Mouse (Mus musculus): ENCODE results near the gene Igsf9. TPM values are rescaled to one million over a fixed set of nuclear protein-coding genes. Genes with fewer than 3 reads are reported as not detected.

Igsf9 gene
- total and polyA plus RNA-seq, 3 experiments, result 0.12 to 0.38 TPM; not detected in 1

DNA sequence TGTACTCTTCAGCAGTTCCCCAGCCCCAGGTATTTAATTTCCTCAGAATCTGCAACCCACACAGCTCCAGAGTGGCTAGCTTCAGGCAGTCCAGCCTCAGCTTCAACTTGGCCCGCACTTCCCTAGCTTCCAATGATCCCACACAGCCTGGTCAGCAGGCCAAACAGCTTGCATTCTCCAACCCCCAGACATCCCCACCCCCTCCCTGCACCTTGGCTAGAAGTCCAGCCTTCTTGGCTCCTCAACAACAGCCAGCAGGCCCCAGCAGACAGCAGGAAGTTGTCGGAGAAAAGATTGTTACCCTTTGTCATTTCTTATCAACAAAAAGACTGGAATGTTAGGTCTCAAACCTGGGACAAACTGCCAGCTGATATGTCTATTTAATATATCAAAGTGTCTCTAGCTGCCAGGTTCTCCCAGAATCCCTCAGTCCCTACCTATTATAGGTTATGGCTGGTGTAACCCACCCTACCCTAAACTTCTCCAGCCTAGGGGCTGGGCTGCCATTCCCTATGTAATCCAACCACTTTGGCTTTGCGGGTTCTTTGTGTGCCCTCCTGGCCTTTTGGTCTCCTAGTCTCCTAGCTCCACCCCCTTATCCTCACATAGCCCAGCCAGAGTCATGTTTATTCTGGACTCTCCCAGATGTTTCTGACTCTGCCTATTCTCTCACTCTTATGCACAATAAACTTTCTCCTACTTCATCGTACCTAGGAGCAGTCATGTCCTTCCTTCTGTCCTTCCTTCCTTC is 49.6 kb upstream of the Igsf9 start:
- H3K4me3 ChIP-seq (ENCODE audit: control insufficient read depth in 1 of 2, insufficient read depth in 1 of 2, low read depth in 2 of 2, low read length in 2 of 2), result no peak overlapping the region

GRCm38 (mm10) chr1:172432587-172432955 is 49.0 kb upstream of the Igsf9 start:
- DNase-seq (ENCODE audit: low read depth, low spot score), result no peak
- no peak for TF ChIP-seq HCFC1 (IDR thresholded peaks at IDR 0.05; ENCODE audit: low read depth, low read length)
- no peak for TF ChIP-seq CHD1 (IDR thresholded peaks at IDR 0.05; ENCODE audit: low read depth, low read length)
- Histone ChIP-seq H3K9ac (ENCODE audit: control insufficient read depth, low read depth, low read length, poor library complexity, severe bottlenecking) (no peak overlapping the region), H3K79me2 (ENCODE audit: control insufficient read depth, insufficient read depth, low read length, poor library complexity) (no peaks in the 10 kb centered on the region), H3K36me3 (ENCODE audit: control insufficient read depth in 1 of 2, insufficient read depth in 2 of 2, low read length in 2 of 2) (no peaks in the 10 kb centered on the region), H3K27me3 (ENCODE audit: control insufficient read depth in 1 of 2, insufficient read depth in 2 of 2, low read length in 2 of 2) (peaks cover 9 to 12% of the 10 kb centered on the region in 2 experiments), H3K9me3 (replicated peaks; ENCODE audit: insufficient read depth, low read length) (no peaks in the 10 kb centered on the region), H3K4me1 (ENCODE audit: control insufficient read depth in 1 of 2, insufficient read depth in 2 of 2, low read length in 2 of 2) (no peaks in the 10 kb centered on the region; a peak in 1 of 4 replicates), H3K27ac (ENCODE audit: control insufficient read depth, low read depth, low read length) (no peak overlapping the region), H3K4me3 (ENCODE audit: control insufficient read depth in 1 of 2, insufficient read depth in 1 of 2, low read depth in 2 of 2, low read length in 2 of 2) (no peak overlapping the region)

More for the DNA sequence above, 49.6 kb upstream of the Igsf9 start:
- Histone ChIP-seq H3K9me3 (replicated peaks; ENCODE audit: insufficient read depth, low read length) (no peaks in the 10 kb centered on the region), H3K9ac (ENCODE audit: control insufficient read depth, low read depth, low read length, poor library complexity, severe bottlenecking) (no peak overlapping the region), H3K36me3 (ENCODE audit: control insufficient read depth in 1 of 2, insufficient read depth in 2 of 2, low read length in 2 of 2) (no peaks in the 10 kb centered on the region), H3K79me2 (ENCODE audit: control insufficient read depth, insufficient read depth, low read length, poor library complexity) (no peaks in the 10 kb centered on the region), H3K4me1 (ENCODE audit: control insufficient read depth in 1 of 2, insufficient read depth in 2 of 2, low read length in 2 of 2) (no peaks in the 10 kb centered on the region; a peak in 1 of 4 replicates), H3K27ac (ENCODE audit: control insufficient read depth, low read depth, low read length) (no peak overlapping the region), H3K27me3 (ENCODE audit: control insufficient read depth in 1 of 2, insufficient read depth in 2 of 2, low read length in 2 of 2) (peaks cover 7 to 9% of the 10 kb centered on the region in 2 experiments)
- DNase-seq (ENCODE audit: low read depth, low spot score), result no peak
- TF ChIP-seq POLR2AphosphoS5 (IDR thresholded peaks at IDR 0.05; ENCODE audit: borderline replicate concordance, low read depth, low read length), result no peak
- TF ChIP-seq CTCF (IDR thresholded peaks at IDR 0.05 in 2 of 3, conservative IDR thresholded peaks at IDR 0.05 in 1 of 3; ENCODE audit: control insufficient read depth in 1 of 3, insufficient read depth in 1 of 3, low read depth in 2 of 3, low read length in 3 of 3, poor library complexity in 1 of 3, severe bottlenecking in 1 of 3), result no peak
- no peak for TF ChIP-seq HCFC1 (IDR thresholded peaks at IDR 0.05; ENCODE audit: low read depth, low read length)
- no peak for TF ChIP-seq GATA1 (IDR thresholded peaks at IDR 0.05; ENCODE audit: low read depth, low read length)

- Histone ChIP-seq H3K79me2 (ENCODE audit: control insufficient read depth, insufficient read depth, low read length, poor library complexity) (no peaks in the 10 kb centered on the region), H3K27me3 (ENCODE audit: control insufficient read depth in 1 of 2, insufficient read depth in 2 of 2, low read length in 2 of 2) (peaks cover 9 to 12% of the 10 kb centered on the region in 2 experiments), H3K4me1 (ENCODE audit: control insufficient read depth in 1 of 2, insufficient read depth in 2 of 2, low read length in 2 of 2) (no peaks in the 10 kb centered on the region; a peak in 1 of 4 replicates), H3K9me3 (replicated peaks; ENCODE audit: insufficient read depth, low read length) (no peaks in the 10 kb centered on the region), H3K36me3 (ENCODE audit: control insufficient read depth in 1 of 2, insufficient read depth in 2 of 2, low read length in 2 of 2) (no peaks in the 10 kb centered on the region), H3K27ac (ENCODE audit: control insufficient read depth, low read depth, low read length) (no peak overlapping the region), H3K4me3 (ENCODE audit: control insufficient read depth in 1 of 2, insufficient read depth in 1 of 2, low read depth in 2 of 2, low read length in 2 of 2) (no peak overlapping the region), H3K9ac (ENCODE audit: control insufficient read depth, low read depth, low read length, poor library complexity, severe bottlenecking) (no peak overlapping the region)
- no peak for TF ChIP-seq ZKSCAN1 (IDR thresholded peaks at IDR 0.05; ENCODE audit: low read depth, low read length)
- TF ChIP-seq MEF2A (IDR thresholded peaks at IDR 0.05; ENCODE audit: extremely low read depth, insufficient replicate concordance, low read depth, low read length, poor library complexity, severe bottlenecking), result no peak
- no peak for DNase-seq (ENCODE audit: low read depth, low spot score)
These were observed 48.4 kb upstream of the Igsf9 start for GRCm38 (mm10) chr1:172433012-172433850.
